13 mouse cellular contexts compared by ENCODE assay signal in genomic region chr19:20654141-20654873, GRCm38 (mm10).
A peak's percentile ranks its signal among the peaks of the same experiment; 100 is the strongest.
DNase-seq lines count a peak whose midpoint lies in the region; ATAC-seq and TF ChIP-seq lines count a peak whose summit lies in the region.
"Had no signal": no experiment of that assay in that cellular context is flagged by ENCODE, and none has a peak within 500 bp of the region (broad histone marks: within the 10 kb centered on the region; RNA-seq: fewer than 3 reads in every experiment).

No protein-coding gene starts in this region.

- peak; percentile 62; the same call in 1 of the 2 replicates for ATAC-seq in liver, embryonic 14.5 days (ENCODE audit: insufficient read depth)
- ATAC-seq: midbrain, embryonic 16.5 days had no signal

- H3K36me3 ChIP-seq in liver, embryonic 14.5 days (replicated peaks; ENCODE audit: control insufficient read depth, insufficient read depth, low read depth) = no peaks in the 10 kb centered on the region
- no peaks in the 10 kb centered on the region for H3K36me3 ChIP-seq in limb, embryonic 10.5 days
- H3K36me3 ChIP-seq: forebrain, embryonic 12.5 days; heart, embryonic 12.5 days; lung, embryonic 15.5 days had no signal

- H3K4me2 ChIP-seq in liver, embryonic 14.5 days (ENCODE audit: low read depth) = no peak overlapping the region
- H3K4me2 ChIP-seq: forebrain, embryonic 12.5 days; heart, embryonic 12.5 days; lung, embryonic 15.5 days had no signal

- no peaks in the 10 kb centered on the region for H3K9me3 ChIP-seq in liver, embryonic 14.5 days (ENCODE audit: control insufficient read depth, low read length)
- H3K9me3 ChIP-seq in limb, embryonic 10.5 days (replicated peaks) = no peaks in the 10 kb centered on the region
- H3K9me3 ChIP-seq: forebrain, embryonic 12.5 days; heart, embryonic 12.5 days; lung, embryonic 15.5 days had no signal

- no peak overlapping the region for H3K27ac ChIP-seq in liver, embryonic 14.5 days
- H3K27ac ChIP-seq in limb, embryonic 10.5 days = no peak overlapping the region
- H3K27ac ChIP-seq in gastrocnemius, adult 2 months = no peak overlapping the region
- H3K27ac ChIP-seq: forebrain, embryonic 12.5 days; lung, embryonic 15.5 days had no signal

- 58% methylated on average over 3 of the region's 3 CpGs for WGBS in liver, embryonic 14.5 days (ENCODE audit: insufficient replicate concordance)
- 82% methylated on average over 3 of the region's 3 CpGs for WGBS in limb, embryonic 10.5 days

- H3K9ac ChIP-seq in liver, embryonic 14.5 days (replicated peaks) = no peak overlapping the region
- H3K9ac ChIP-seq: forebrain, embryonic 12.5 days; heart, embryonic 12.5 days; lung, embryonic 15.5 days had no signal

- H3K27me3 ChIP-seq in liver, embryonic 14.5 days (ENCODE audit: control insufficient read depth, insufficient read depth, low read length) = no peaks in the 10 kb centered on the region
- H3K27me3 ChIP-seq in limb, embryonic 10.5 days (ENCODE audit: low read depth, poor library complexity, severe bottlenecking) = no peaks in the 10 kb centered on the region
- H3K27me3 ChIP-seq: forebrain, embryonic 12.5 days; heart, embryonic 12.5 days; lung, embryonic 15.5 days had no signal

- intact Hi-C loops in gastrocnemius, adult 2 months (cut with DNase I) = no loop called here

- no peak for TF ChIP-seq EP300 in liver, embryonic 14.5 days (IDR thresholded peaks at IDR 0.05; ENCODE audit: low read depth)

- DNase-seq in embryo, embryonic 11 days = peak; percentile 12
- DNase-seq in embryo, embryonic 10 days (ENCODE audit: low spot score) = no peak
- peak; percentile 34 for DNase-seq in urinary bladder, postnatal 14 days (ENCODE audit: low spot score)
- DNase-seq in urinary bladder, adult 2 months (ENCODE audit: low spot score) = no peak
- DNase-seq in liver, embryonic 14.5 days (ENCODE audit: low read depth in 3 of 3, low spot score in 3 of 3) = peak; percentile 7 to 23 (median 19)
- no peak for DNase-seq in limb, embryonic 10.5 days (ENCODE audit: low spot score)
- no peak for DNase-seq in thymus, postnatal 10 days (ENCODE audit: low spot score in 2 of 2)
- no peak for DNase-seq in gastrocnemius, adult 2 months
- DNase-seq: gastrocnemius, postnatal 10 days had no signal

- no peak for TF ChIP-seq CTCF in liver, embryonic 14.5 days (IDR thresholded peaks at IDR 0.05; ENCODE audit: low read depth)
- no peak for TF ChIP-seq CTCF in gastrocnemius, adult 2 months (IDR thresholded peaks at IDR 0.05)

- no peak overlapping the region for H3K4me3 ChIP-seq in liver, embryonic 14.5 days (ENCODE audit: insufficient read depth in 1 of 2, low read depth in 2 of 2, low read length in 2 of 2)
- no peak overlapping the region for H3K4me3 ChIP-seq in limb, embryonic 10.5 days
- H3K4me3 ChIP-seq in gastrocnemius, adult 2 months = no peak overlapping the region
- H3K4me3 ChIP-seq: forebrain, embryonic 12.5 days; heart, embryonic 12.5 days; lung, embryonic 15.5 days had no signal

- H3K4me1 ChIP-seq in liver, embryonic 14.5 days (replicated peaks; ENCODE audit: control insufficient read depth in 2 of 2, insufficient read depth in 2 of 2, low read length in 1 of 2) = 0 out of 4 replicates have a peak, but pooled peaks cover 0 to 2% of the 10 kb centered on the region in 2 experiments
- no peaks in the 10 kb centered on the region for H3K4me1 ChIP-seq in limb, embryonic 10.5 days
- H3K4me1 ChIP-seq: heart, embryonic 12.5 days; lung, embryonic 15.5 days had no signal

Comparison
In these comparisons a context has a peak if more than half of its experiments do, and no peak if none do; other contexts are left out.
1. DNase-seq: peak in embryo, embryonic 11 days (single experiment), urinary bladder, postnatal 14 days (single experiment) and liver, embryonic 14.5 days (3 of 3); none in embryo, embryonic 10 days (single experiment), urinary bladder, adult 2 months (single experiment), limb, embryonic 10.5 days (single experiment), thymus, postnatal 10 days (0 of 2) and gastrocnemius, adult 2 months (single experiment).